In genomic region chr5:122909481-122909880, GRCm38 (mm10) we compare ENCODE assay signal across 17 mouse cellular contexts. TPM values are rescaled to one million over a fixed set of nuclear protein-coding genes. Genes with fewer than 3 reads are reported as not detected.
A peak's percentile ranks its signal among the peaks of the same experiment; 100 is the strongest.
DNase-seq lines count a peak whose midpoint lies in the region; ATAC-seq lines count a peak whose summit lies in the region.
"Had no signal": no experiment of that assay in that cellular context is flagged by ENCODE, and none has a peak within 500 bp of the region (broad histone marks: within the 10 kb centered on the region; RNA-seq: fewer than 3 reads in every experiment).

No protein-coding gene starts in this region.

- H3K4me1 ChIP-seq in kidney, embryonic 14.5 days (ENCODE audit: control insufficient read depth, insufficient read depth, low read length), result no peaks in the 10 kb centered on the region
- no peaks in the 10 kb centered on the region for H3K4me1 ChIP-seq in intestine, embryonic 15.5 days (replicated peaks)
- H3K4me1 ChIP-seq: forebrain, embryonic 12.5 days had no signal

- 55% methylated on average over 18 of the region's 18 CpGs for WGBS in kidney, embryonic 14.5 days
- WGBS in intestine, embryonic 15.5 days, result 83% methylated on average over 18 of the region's 18 CpGs

- no peak overlapping the region for H3K4me3 ChIP-seq in kidney, embryonic 14.5 days (ENCODE audit: low read length)
- H3K4me3 ChIP-seq in intestine, embryonic 15.5 days (replicated peaks), result no peak overlapping the region
- H3K4me3 ChIP-seq: forebrain, embryonic 12.5 days; left cerebral cortex, adult 2 months; limb, embryonic 10.5 days had no signal

- peak; percentile 56 for DNase-seq in cerebellum, adult 9-11 months
- no peak for DNase-seq in kidney, postnatal 14 days
- DNase-seq in cerebellum, postnatal 36 days, result peak; percentile 32 to 48
- DNase-seq in heart, postnatal 4 days, result peak; percentile 41
- DNase-seq: adrenal gland, postnatal 10 days; kidney, adult 11 months; lung, adult 2 months; lung, postnatal 36 days; thymus, postnatal 4 days had no signal

- no peaks in the 10 kb centered on the region for H3K36me3 ChIP-seq in kidney, embryonic 14.5 days (ENCODE audit: control insufficient read depth, insufficient read depth, low read length)
- no peaks in the 10 kb centered on the region for H3K36me3 ChIP-seq in intestine, embryonic 15.5 days
- H3K36me3 ChIP-seq: forebrain, embryonic 12.5 days had no signal

- no peaks in the 10 kb centered on the region for H3K9me3 ChIP-seq in kidney, embryonic 14.5 days (ENCODE audit: control insufficient read depth, low read length)
- H3K9me3 ChIP-seq in intestine, embryonic 15.5 days, result no peaks in the 10 kb centered on the region
- H3K9me3 ChIP-seq: forebrain, embryonic 12.5 days; limb, embryonic 10.5 days had no signal

- no peak overlapping the region for H3K9ac ChIP-seq in kidney, embryonic 14.5 days (ENCODE audit: low read depth, low read length)
- no peak overlapping the region for H3K9ac ChIP-seq in intestine, embryonic 15.5 days
- H3K9ac ChIP-seq: forebrain, embryonic 12.5 days; hindbrain, embryonic 14.5 days had no signal

- ATAC-seq in cerebellum, adult (ENCODE audit: insufficient number of reproducible peaks, low FRiP score, low TSS enrichment), result no peak; the same call in 1 of the 2 replicates
- no peak for ATAC-seq in kidney, embryonic 14.5 days (ENCODE audit: low FRiP score, low TSS enrichment)
- no peak for ATAC-seq in intestine, embryonic 15.5 days

- H3K27me3 ChIP-seq in kidney, embryonic 14.5 days (ENCODE audit: control insufficient read depth, insufficient read depth, low read length), result no peaks in the 10 kb centered on the region
- no peaks in the 10 kb centered on the region for H3K27me3 ChIP-seq in intestine, embryonic 15.5 days (replicated peaks)
- H3K27me3 ChIP-seq: forebrain, embryonic 12.5 days had no signal

- H3K27ac ChIP-seq in kidney, embryonic 14.5 days (ENCODE audit: low read depth, low read length), result peak overlapping the region; percentile 32; the same call in 1 of the 2 replicates
- no peak overlapping the region for H3K27ac ChIP-seq in intestine, embryonic 15.5 days
- H3K27ac ChIP-seq: forebrain, embryonic 12.5 days; hindbrain, embryonic 14.5 days; left cerebral cortex, adult 2 months; limb, embryonic 10.5 days had no signal

- no peak overlapping the region for H3K4me2 ChIP-seq in kidney, embryonic 14.5 days (replicated peaks; ENCODE audit: low read depth, low read length)
- H3K4me2 ChIP-seq in intestine, embryonic 15.5 days (replicated peaks), result no peak overlapping the region
- H3K4me2 ChIP-seq: forebrain, embryonic 12.5 days; hindbrain, embryonic 14.5 days; liver, embryonic 11.5 days had no signal

RNA-seq across cellular contexts. Expression of gene Rnf34, which starts 59.6 kb away (rescaled TPM):
- polyA plus RNA-seq in kidney, embryonic 14.5 days (2014; fragmentation: Nextera tagmentation; extraction: Ambion mirVana), result 33.4 and 35.1 TPM in 2 replicates
- total RNA-seq in heart, postnatal 4 days (2021), result 10 to 100 TPM; 32.6 to 34.0 TPM
- 25.9 and 30.7 TPM in 2 replicates for polyA plus RNA-seq in intestine, embryonic 15.5 days (2015; fragmentation: Nextera tagmentation; extraction: Ambion mirVana)
